Mouse (Mus musculus) brain, adult 2 months (tissue): ENCODE measurements around the gene Ppm1h.

Source experiments
- DNase-seq: peaks from one replicate; pipeline ENCODE4 v3.0.0; 2011; ENCODE audit warnings: low read depth, low spot score

Ppm1h gene

DNA sequence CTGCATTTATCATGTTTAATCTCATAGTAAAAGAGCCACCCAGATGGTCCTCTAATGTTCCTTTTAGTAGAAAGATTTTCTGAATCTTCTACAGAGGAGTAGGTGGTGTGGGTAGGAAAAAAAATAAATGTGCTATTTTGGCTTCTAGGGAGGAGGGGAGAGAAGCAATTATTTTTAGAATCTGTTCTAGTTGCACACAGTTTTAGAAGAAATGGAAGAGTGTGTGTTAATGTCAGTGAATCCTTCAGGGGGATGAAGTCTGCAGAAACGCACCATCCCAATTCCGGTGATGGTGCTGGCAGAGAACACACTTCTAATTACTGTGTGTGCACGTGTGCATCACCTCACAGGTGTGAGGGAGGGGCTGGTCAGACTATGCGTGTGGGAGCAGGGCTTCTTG is 129.6 kb downstream of the Ppm1h start:
- DNase-seq, result peak; percentile 77

DNA sequence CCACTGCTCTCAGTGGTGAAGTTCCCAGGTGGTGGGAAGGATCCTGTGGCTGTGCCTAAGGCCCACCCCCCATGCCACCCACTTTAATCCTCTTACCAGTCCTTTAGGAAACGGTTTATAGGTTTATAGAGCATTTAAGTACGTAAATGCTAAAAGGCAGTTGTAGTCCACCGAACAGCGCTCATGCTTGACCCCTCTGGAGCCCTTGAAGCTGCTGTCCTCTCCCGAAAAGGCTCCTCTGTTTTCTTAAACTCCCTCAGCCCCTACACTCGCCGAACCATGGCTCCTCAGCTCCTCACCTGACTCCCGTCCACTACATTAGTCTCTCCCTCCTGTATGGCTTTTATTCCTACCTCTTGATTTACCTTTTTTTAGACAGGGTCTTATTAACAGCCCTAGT is 131.3 kb downstream of the Ppm1h start:
- DNase-seq, result no peak

GRCm38 (mm10) chr10:122815094-122815493 is 136.5 kb downstream of the Ppm1h start:
- peak; percentile 91 for DNase-seq

DNA sequence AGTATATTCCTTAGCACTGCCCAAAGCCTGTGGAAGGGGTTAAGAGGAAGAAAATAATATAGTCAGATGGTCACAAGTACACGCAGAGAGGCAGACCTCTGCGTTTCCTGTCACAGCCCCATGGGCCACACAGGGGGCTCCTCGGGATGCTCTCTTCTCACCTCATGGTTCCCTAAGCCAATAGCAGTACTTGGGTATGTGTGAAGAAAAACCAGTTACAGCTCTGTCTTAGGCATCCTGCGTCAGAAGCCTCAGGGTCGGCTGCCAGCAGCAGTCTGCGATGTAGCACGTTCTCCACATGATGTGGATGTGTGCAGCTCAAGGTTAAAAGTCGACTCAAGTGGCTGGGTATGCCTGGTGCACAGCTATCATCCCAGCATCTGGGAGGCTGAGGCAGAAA is 139.2 kb downstream of the Ppm1h start:
- no peak for DNase-seq

DNA sequence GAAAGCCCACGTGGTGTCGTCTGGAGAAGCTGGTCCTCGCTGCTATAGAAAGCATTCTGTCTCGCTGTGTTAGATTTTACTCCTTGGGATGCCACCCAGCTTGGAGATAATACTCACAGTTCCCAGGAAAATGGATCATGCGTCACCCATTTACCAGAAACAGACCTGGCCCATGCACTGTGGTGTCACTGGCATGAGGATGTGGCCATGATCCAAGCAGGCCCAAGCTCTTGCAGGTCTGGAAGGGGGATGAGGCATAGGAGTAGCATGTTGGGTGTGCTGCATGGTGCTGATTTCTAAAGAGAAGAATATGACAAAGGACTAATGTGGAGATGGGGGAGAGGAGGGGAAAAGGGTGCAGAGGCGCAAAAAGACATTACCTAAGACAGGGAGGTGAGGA is 141.2 kb downstream of the Ppm1h start:
- DNase-seq, result peak; percentile 39

DNA sequence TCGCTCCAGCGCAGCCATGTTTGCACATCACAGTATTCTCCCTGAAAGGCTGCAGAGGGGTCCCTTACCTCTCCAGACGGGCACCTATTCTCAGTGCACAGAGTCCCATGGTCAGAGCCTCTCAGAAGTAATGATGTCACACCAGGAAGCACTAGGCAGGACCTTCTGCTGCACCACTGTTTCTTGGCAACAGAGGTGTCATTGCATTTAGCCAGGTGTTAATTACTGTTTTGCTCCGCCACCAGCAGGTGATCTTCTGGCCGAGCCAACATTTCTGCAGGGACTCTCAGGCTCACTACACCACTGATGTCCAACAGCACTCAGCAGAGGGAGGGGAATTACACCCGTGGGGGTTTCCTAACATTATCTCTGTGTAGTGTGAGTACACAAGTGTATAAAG is 143.0 kb downstream of the Ppm1h start:
- peak; percentile 75 for DNase-seq

DNA sequence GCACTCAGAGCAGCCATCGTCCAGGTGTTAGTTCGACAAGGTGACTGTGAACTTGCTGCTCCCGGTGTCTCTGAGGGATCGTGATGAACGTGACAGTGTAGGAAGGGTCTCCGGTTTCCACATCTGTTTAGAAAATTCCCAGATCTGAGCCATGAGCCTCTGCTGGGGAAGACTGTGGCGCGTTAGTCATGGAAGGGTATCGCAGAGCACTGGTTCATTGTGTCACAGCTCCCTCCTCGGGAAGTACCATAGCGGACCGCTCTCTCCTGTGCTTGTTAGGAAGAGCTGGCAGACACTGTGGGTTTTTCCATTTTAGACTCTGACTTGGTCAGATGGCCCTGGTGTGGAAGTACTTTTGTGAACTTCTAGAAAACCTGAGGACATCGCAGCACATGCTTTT is 145.1 kb downstream of the Ppm1h start:
- no peak for DNase-seq

DNA sequence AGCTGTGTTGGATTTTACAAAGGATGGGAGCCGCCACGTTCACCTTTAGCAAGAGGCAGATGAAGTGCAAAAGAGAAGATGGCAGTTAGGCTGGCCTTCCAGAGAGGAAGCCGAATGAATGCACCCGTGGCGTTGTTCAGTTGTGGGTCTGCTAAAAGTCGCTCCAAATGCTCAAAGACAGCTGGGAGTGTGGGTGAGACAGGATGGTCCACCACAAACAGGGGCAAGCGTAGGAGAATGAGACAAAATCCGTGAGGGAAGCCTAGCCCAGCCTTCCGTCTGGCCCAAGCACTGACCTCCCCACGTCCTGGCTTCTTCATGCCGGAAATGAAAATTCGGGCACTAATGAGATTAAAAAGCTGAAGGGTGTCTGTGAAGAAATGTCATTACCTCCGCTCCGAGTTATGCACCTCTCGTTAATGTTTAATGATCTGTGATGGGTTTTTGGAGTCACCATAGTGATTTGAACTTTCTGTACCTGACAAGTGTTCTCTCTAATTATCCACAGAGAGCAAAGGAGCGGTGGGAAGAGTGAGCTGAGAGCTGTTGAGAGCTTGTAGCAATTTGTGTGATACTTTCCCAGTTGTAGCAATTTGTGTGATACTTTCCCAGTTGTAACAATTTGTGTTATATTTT is 148.3 kb downstream of the Ppm1h start:
- peak; percentile 39 for DNase-seq

- DNase-seq, result no peak
These were observed 149.3 kb downstream of the Ppm1h start for GRCm38 (mm10) chr10:122827719-122828414.

GRCm38 (mm10) chr10:122829801-122830217 is 151.2 kb downstream of the Ppm1h start:
- peak; percentile 64 for DNase-seq

- no peak for DNase-seq
These were observed 152.1 kb downstream of the Ppm1h start for GRCm38 (mm10) chr10:122830638-122831037.

DNA sequence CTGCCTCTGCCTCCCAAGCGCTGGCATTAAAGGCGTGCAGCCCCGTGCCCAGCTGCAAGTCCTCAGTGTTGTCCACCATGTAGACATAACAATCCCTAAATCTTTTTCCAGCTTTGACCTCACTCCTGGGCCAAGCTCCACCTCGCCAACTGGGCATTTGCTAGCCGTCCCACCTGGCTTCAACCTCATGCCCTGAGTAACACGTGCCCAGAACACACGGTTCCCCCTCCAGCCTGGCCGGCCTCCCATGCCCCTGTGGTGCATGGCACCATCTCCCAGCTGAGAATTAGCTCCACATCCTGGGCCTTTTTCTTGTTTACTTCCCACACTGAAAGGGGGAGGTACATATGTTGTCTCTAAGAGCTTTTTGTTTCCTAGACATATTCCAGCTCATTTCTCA is 163.5 kb downstream of the Ppm1h start:
- DNase-seq, result peak; percentile 96

DNA sequence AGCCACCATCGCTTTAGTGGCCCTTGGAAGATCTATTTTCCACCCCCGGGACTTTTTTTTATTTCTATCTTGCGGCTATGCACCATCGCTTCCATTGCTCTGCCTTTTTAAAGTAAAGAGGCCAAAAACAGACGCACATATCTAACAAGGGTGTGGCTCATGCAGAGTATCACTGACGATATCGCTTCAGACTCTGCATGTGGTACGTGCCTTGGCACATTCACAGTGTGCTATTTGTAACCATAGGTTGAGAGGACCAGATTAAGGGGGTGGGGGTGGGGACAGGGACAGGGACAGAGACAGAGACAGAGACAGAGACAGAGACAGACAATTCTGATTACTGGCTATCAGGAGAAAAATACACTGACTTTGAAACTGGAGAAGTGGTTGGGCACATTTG is 164.4 kb downstream of the Ppm1h start:
- DNase-seq, result no peak

- DNase-seq, result peak; percentile 92
These were observed 166.9 kb downstream of the Ppm1h start for GRCm38 (mm10) chr10:122845471-122845870.

DNA sequence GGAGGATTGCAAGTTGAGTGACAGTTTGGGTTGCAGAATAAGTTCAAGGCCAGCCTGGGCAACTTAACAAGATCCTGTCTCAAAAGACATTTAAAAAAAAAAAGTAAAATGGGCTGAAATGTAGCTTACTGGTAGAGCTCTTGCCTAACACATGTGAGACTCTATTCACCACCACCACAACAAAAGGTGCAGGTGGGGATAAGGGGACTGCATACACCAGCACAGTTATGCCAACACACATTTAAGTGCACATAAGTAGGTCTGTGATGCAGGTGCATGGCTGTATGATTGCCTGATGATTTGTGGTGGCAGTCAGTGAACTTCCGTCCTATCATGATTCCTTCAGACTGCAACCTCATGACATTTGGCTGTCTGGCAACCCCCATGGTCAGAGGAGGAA is 167.9 kb downstream of the Ppm1h start:
- no peak for DNase-seq

GRCm38 (mm10) chr10:122848020-122848457 is 169.5 kb downstream of the Ppm1h start:
- no peak for DNase-seq

- DNase-seq, result peak; percentile 85
These were observed 173.0 kb downstream of the Ppm1h start for GRCm38 (mm10) chr10:122851267-122852160.

DNA sequence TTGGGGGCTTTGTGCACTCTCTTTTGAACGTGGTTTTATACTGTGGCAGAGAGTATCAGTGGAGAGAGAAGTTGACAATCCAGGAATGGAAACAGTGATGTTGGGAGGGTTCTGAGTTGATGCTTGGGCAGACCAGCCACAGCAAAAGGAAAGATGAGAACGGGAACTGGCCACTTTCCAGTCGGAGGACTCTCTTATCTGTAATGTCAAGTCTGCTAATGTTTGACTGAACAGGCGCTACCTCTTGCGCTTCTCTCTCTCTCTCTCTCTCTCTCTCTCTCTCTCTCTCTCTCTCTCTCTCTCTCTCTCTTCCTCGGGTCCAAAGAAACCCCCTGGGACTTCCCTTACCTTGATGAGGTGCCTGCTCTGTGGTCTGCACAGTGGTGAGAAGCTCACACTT is 176.0 kb downstream of the Ppm1h start:
- DNase-seq, result no peak

DNA sequence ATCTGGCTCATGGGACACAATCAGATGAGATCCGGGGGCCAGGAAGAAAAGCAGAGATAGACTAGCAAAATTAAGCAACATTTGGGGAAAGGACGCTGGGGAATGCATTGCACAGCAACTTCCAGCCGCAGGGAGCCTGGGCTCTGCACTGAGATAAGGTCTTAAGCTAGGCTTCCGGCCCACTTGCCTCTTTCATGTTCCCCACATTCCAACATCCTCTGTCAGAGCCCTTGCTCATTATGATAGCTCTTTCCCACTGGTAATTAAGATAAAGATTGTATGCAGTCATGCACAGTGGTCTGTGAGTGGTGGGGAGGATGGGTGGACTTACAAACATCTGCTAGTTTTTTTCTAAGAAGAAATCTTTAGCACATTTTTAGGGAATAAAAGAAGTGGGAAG is 176.6 kb downstream of the Ppm1h start:
- DNase-seq, result no peak

DNA sequence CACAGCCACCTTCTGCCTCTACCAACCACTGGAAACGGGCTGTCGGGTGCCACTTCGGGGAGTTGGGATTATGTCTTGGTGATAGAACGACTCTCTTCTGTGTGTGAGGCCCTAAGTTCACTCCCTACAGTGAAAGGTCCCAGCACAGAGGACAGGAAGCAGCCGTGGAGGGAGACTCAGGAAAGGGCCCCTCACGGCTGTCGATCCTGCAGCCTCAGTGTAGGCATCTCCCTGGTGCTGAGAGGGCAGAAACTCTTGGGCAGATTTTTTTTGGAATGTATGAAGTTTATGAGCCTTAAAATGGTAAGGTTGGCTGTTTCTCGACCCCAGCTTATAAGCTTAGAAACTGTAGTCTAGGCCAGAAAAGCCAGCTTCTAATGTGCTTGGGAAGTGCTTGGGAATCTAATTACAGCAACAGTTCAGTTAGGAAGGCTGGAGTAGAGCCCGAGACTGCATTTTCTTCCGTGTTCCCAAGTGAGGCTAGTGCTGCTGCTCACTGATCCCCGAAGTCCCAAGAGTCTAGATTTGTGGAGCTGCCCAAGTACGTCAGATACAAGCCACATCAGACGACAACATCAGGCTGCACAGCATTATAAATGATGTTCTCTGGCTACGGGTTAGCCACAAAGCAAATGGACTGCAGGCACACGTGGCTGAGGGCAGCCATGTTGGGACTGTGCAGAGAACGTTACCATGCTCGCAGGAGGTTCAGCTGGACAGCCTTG is 177.6 kb downstream of the Ppm1h start:
- peak; percentile 35 for DNase-seq

DNA sequence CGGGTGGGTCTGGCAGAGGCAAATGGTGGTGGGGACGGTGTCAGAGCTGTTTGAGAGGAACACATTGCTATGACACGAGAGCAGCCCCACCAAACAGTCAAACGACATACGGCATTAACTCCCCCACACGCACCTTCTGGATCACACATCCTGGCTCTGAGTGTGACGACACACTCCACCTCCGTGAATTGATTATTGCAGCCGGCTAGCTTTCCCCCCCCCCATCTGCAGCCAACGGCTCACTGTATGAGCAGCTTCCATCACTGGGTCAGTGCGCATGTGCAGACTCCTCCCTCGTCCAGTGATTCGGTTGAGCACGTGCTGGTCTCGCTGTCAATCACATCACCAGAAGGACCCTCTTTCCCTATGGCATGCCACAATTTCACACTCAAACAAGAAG is 178.6 kb downstream of the Ppm1h start:
- peak; percentile 67 for DNase-seq
